Mouse (Mus musculus): ENCODE results near the gene Cdk6. TPM values are rescaled to one million over a fixed set of nuclear protein-coding genes. Genes with fewer than 3 reads are reported as not detected.

Cdk6 gene
- polyA plus RNA-seq, 1 experiment from 2014 or later: 32.4 TPM

GRCm38 (mm10) chr5:3504453-3504852 lies 163.2 kb downstream of the Cdk6 start:
- H3K27me3 ChIP-seq (ENCODE audit: insufficient read depth, poor library complexity, severe bottlenecking): no peaks in the 10 kb centered on the region
- H3K9me3 ChIP-seq: no peaks in the 10 kb centered on the region
- DNase-seq (ENCODE audit: low spot score): no peak
- H3K27ac ChIP-seq: no peak overlapping the region
- WGBS: 64% methylated on average over 4 of the region's 4 CpGs
- no peak overlapping the region for H3K4me3 ChIP-seq
- H3K36me3 ChIP-seq: no peaks in the 10 kb centered on the region
- peaks cover 24% of the 10 kb centered on the region for H3K4me1 ChIP-seq

GRCm38 (mm10) chr5:3505553-3505952 lies 164.3 kb downstream of the Cdk6 start:
- 69% methylated on average over 2 of the region's 2 CpGs for WGBS
- Histone ChIP-seq H3K4me3 (no peak overlapping the region), H3K27ac (no peak overlapping the region), H3K36me3 (no peaks in the 10 kb centered on the region), H3K9me3 (no peaks in the 10 kb centered on the region), H3K27me3 (ENCODE audit: insufficient read depth, poor library complexity, severe bottlenecking) (no peaks in the 10 kb centered on the region), H3K4me1 (peaks cover 24% of the 10 kb centered on the region)
- DNase-seq (ENCODE audit: low spot score): no peak

- no peaks in the 10 kb centered on the region for H3K9me3 ChIP-seq
- H3K36me3 ChIP-seq: no peaks in the 10 kb centered on the region
- no peaks in the 10 kb centered on the region for H3K27me3 ChIP-seq (ENCODE audit: insufficient read depth, poor library complexity, severe bottlenecking)
- H3K27ac ChIP-seq: no peak overlapping the region
- H3K4me1 ChIP-seq: no peaks in the 10 kb centered on the region; the same call in 1 of the 2 replicates
- H3K4me3 ChIP-seq: no peak overlapping the region
- DNase-seq (ENCODE audit: low spot score): no peak
- WGBS: 70% methylated on average over 7 of the region's 7 CpGs
Observed at GRCm38 (mm10) chr5:3508480-3509381, 167.4 kb downstream of the Cdk6 start.

GRCm38 (mm10) chr5:3509503-3509902 lies 168.2 kb downstream of the Cdk6 start:
- Histone ChIP-seq H3K27me3 (ENCODE audit: insufficient read depth, poor library complexity, severe bottlenecking) (no peaks in the 10 kb centered on the region), H3K9me3 (no peaks in the 10 kb centered on the region), H3K4me3 (no peak overlapping the region), H3K36me3 (no peaks in the 10 kb centered on the region), H3K27ac (no peak overlapping the region), H3K4me1 (no peaks in the 10 kb centered on the region)
- peak; percentile 5 for DNase-seq (ENCODE audit: low spot score)
- 77% methylated on average over 3 of the region's 3 CpGs for WGBS

GRCm38 (mm10) chr5:3511097-3511795 lies 170.0 kb downstream of the Cdk6 start:
- H3K4me1 ChIP-seq: peaks cover 5% of the 10 kb centered on the region
- WGBS: 91% methylated on average over 10 of the region's 10 CpGs
- no peak overlapping the region for H3K27ac ChIP-seq
- H3K4me3 ChIP-seq: no peak overlapping the region
- no peaks in the 10 kb centered on the region for H3K27me3 ChIP-seq (ENCODE audit: insufficient read depth, poor library complexity, severe bottlenecking)
- H3K36me3 ChIP-seq: no peaks in the 10 kb centered on the region
- H3K9me3 ChIP-seq: no peaks in the 10 kb centered on the region
- peak; percentile 22 for DNase-seq (ENCODE audit: low spot score)

GRCm38 (mm10) chr5:3512584-3512983 lies 171.3 kb downstream of the Cdk6 start:
- no peak overlapping the region for H3K27ac ChIP-seq
- no peaks in the 10 kb centered on the region for H3K36me3 ChIP-seq
- no peak overlapping the region for H3K4me3 ChIP-seq
- H3K27me3 ChIP-seq (ENCODE audit: insufficient read depth, poor library complexity, severe bottlenecking): no peaks in the 10 kb centered on the region
- 51% methylated on average over 4 of the region's 4 CpGs for WGBS
- peak; percentile 58 for DNase-seq (ENCODE audit: low spot score)
- no peaks in the 10 kb centered on the region for H3K9me3 ChIP-seq
- H3K4me1 ChIP-seq: peaks cover 5% of the 10 kb centered on the region

- no peaks in the 10 kb centered on the region for H3K27me3 ChIP-seq (ENCODE audit: insufficient read depth, poor library complexity, severe bottlenecking)
- peak; percentile 74 for DNase-seq (ENCODE audit: low spot score)
- no peaks in the 10 kb centered on the region for H3K9me3 ChIP-seq
- H3K27ac ChIP-seq: no peak overlapping the region
- no peak overlapping the region for H3K4me3 ChIP-seq
- peaks cover 5% of the 10 kb centered on the region for H3K4me1 ChIP-seq
- H3K36me3 ChIP-seq: peaks cover 5% of the 10 kb centered on the region; the same call in 1 of the 2 replicates
- 46% methylated on average over 8 of the region's 8 CpGs for WGBS
Observed at GRCm38 (mm10) chr5:3514901-3515311, 173.6 kb downstream of the Cdk6 start.

GRCm38 (mm10) chr5:3515477-3515876 lies 174.2 kb downstream of the Cdk6 start:
- WGBS: 87% methylated on average over 9 of the region's 9 CpGs
- Histone ChIP-seq H3K4me1 (peaks cover 5% of the 10 kb centered on the region), H3K36me3 (peaks cover 9% of the 10 kb centered on the region), H3K27me3 (ENCODE audit: insufficient read depth, poor library complexity, severe bottlenecking) (no peaks in the 10 kb centered on the region), H3K27ac (no peak overlapping the region), H3K9me3 (no peaks in the 10 kb centered on the region), H3K4me3 (no peak overlapping the region)
- peak; percentile 38 for DNase-seq (ENCODE audit: low spot score)

- 77% methylated on average over 9 of the region's 9 CpGs for WGBS
- Histone ChIP-seq H3K36me3 (peaks cover 16% of the 10 kb centered on the region), H3K4me1 (peaks cover 5% of the 10 kb centered on the region), H3K4me3 (no peak overlapping the region), H3K9me3 (no peaks in the 10 kb centered on the region), H3K27ac (no peak overlapping the region), H3K27me3 (ENCODE audit: insufficient read depth, poor library complexity, severe bottlenecking) (no peaks in the 10 kb centered on the region)
- DNase-seq (ENCODE audit: low spot score): peak; percentile 22
Observed at GRCm38 (mm10) chr5:3516481-3517075, 175.3 kb downstream of the Cdk6 start.

GRCm38 (mm10) chr5:3520493-3521359 lies 179.4 kb downstream of the Cdk6 start:
- WGBS: 87% methylated on average over 18 of the region's 18 CpGs
- no peaks in the 10 kb centered on the region for H3K4me1 ChIP-seq
- peak; percentile 67 for DNase-seq (ENCODE audit: low spot score)
- no peak overlapping the region for H3K27ac ChIP-seq
- H3K9me3 ChIP-seq: no peaks in the 10 kb centered on the region
- H3K36me3 ChIP-seq: peaks cover 23% of the 10 kb centered on the region
- H3K4me3 ChIP-seq: no peak overlapping the region
- H3K27me3 ChIP-seq (ENCODE audit: insufficient read depth, poor library complexity, severe bottlenecking): no peaks in the 10 kb centered on the region

GRCm38 (mm10) chr5:3521741-3522140 lies 180.5 kb downstream of the Cdk6 start:
- H3K27ac ChIP-seq: no peak overlapping the region
- peak; percentile 46 for DNase-seq (ENCODE audit: low spot score)
- H3K4me3 ChIP-seq: no peak overlapping the region
- H3K27me3 ChIP-seq (ENCODE audit: insufficient read depth, poor library complexity, severe bottlenecking): no peaks in the 10 kb centered on the region
- H3K4me1 ChIP-seq: no peaks in the 10 kb centered on the region
- 85% methylated on average over 12 of the region's 12 CpGs for WGBS
- no peaks in the 10 kb centered on the region for H3K9me3 ChIP-seq
- H3K36me3 ChIP-seq: peaks cover 23% of the 10 kb centered on the region

GRCm38 (mm10) chr5:3522826-3523225 lies 181.5 kb downstream of the Cdk6 start:
- Histone ChIP-seq H3K4me3 (no peak overlapping the region), H3K27me3 (ENCODE audit: insufficient read depth, poor library complexity, severe bottlenecking) (no peaks in the 10 kb centered on the region), H3K27ac (no peak overlapping the region), H3K4me1 (peaks cover 5% of the 10 kb centered on the region; the same call in 1 of the 2 replicates), H3K9me3 (no peaks in the 10 kb centered on the region), H3K36me3 (peaks cover 23% of the 10 kb centered on the region)
- 89% methylated on average over 10 of the region's 10 CpGs for WGBS
- peak; percentile 13 for DNase-seq (ENCODE audit: low spot score)

Data from heart, embryonic 10.5 days (tissue).